Comparison of ENCODE assay signal across 8 mouse cellular contexts in genomic region chr3:60472681-60473177, GRCm38 (mm10). TPM values are rescaled to one million over a fixed set of nuclear protein-coding genes. Genes with fewer than 3 reads are reported as not detected.
A peak's percentile ranks its signal among the peaks of the same experiment; 100 is the strongest.
DNase-seq lines count a peak whose midpoint lies in the region; ATAC-seq lines count a peak whose summit lies in the region.

Gene Mbnl1 (plus strand): TSS chr3:60472830.

- H3K36me3 ChIP-seq in lung, embryonic 16.5 days (ENCODE audit: control insufficient read depth, insufficient read depth, low read length): no peaks in the 10 kb centered on the region
- H3K36me3 ChIP-seq in midbrain, embryonic 11.5 days (ENCODE audit: control insufficient read depth, insufficient read depth, low read length): no peaks in the 10 kb centered on the region

- H3K9ac ChIP-seq in lung, embryonic 16.5 days (ENCODE audit: low read length): no peak within 1 kb of the TSS
- H3K9ac ChIP-seq in midbrain, embryonic 11.5 days (ENCODE audit: low read length): no peak within 1 kb of the TSS

- no peak within 1 kb of the TSS for H3K27ac ChIP-seq in lung, embryonic 16.5 days (ENCODE audit: low read length)
- H3K27ac ChIP-seq in midbrain, embryonic 11.5 days (ENCODE audit: low read depth, low read length): no peak within 1 kb of the TSS

- no peak within 1 kb of the TSS for H3K4me3 ChIP-seq in lung, embryonic 16.5 days (ENCODE audit: low read length)
- H3K4me3 ChIP-seq in midbrain, embryonic 11.5 days (ENCODE audit: low read depth, low read length): no peak within 1 kb of the TSS

- H3K9me3 ChIP-seq in lung, embryonic 16.5 days (ENCODE audit: control insufficient read depth, low read length): no peaks in the 10 kb centered on the region
- no peaks in the 10 kb centered on the region for H3K9me3 ChIP-seq in midbrain, embryonic 11.5 days (ENCODE audit: control insufficient read depth, low read length)

- no peak within 1 kb of the TSS for H3K4me2 ChIP-seq in lung, embryonic 16.5 days (ENCODE audit: low read depth, low read length)
- H3K4me2 ChIP-seq in midbrain, embryonic 11.5 days: no peak within 1 kb of the TSS

- no peak for ATAC-seq in lung, embryonic 16.5 days (ENCODE audit: low read depth)
- peak; percentile 52 for ATAC-seq in common myeloid progenitor, adult 5-6 weeks (replicated peaks; ENCODE audit: low read depth, poor library complexity, severe bottlenecking)
- ATAC-seq in midbrain, embryonic 11.5 days (ENCODE audit: low FRiP score): no peak

- DNase-seq in lung, postnatal 10 days: no peak
- no peak for DNase-seq in heart, adult 8-10 months (ENCODE audit: low spot score)
- no peak for DNase-seq in layer of hippocampus, postnatal 14 days (ENCODE audit: low spot score in 2 of 2)
- no peak for DNase-seq in midbrain, embryonic 11.5 days (ENCODE audit: low spot score, missing footprints)
- no peak for DNase-seq in cerebellum, adult 9-11 months
- DNase-seq in kidney, adult 9 months: no peak

- H3K27me3 ChIP-seq in lung, embryonic 16.5 days (ENCODE audit: control insufficient read depth, insufficient read depth, low read depth, low read length): no peaks in the 10 kb centered on the region
- H3K27me3 ChIP-seq in midbrain, embryonic 11.5 days (ENCODE audit: control insufficient read depth, insufficient read depth, low read length): no peaks in the 10 kb centered on the region

- no peaks in the 10 kb centered on the region for H3K4me1 ChIP-seq in lung, embryonic 16.5 days (replicated peaks; ENCODE audit: control insufficient read depth, insufficient read depth, low read length)
- H3K4me1 ChIP-seq in midbrain, embryonic 11.5 days (ENCODE audit: control insufficient read depth, insufficient read depth, low read length): no peaks in the 10 kb centered on the region

- WGBS in lung, embryonic 16.5 days: 37% methylated on average over 5 of the region's 5 CpGs
- 76% methylated on average over 5 of the region's 5 CpGs for WGBS in midbrain, embryonic 11.5 days

RNA-seq across cellular contexts. Expression of gene Mbnl1, which starts in this region (rescaled TPM):
- polyA plus RNA-seq in lung, embryonic 16.5 days (2015; fragmentation: Nextera tagmentation; extraction: Ambion mirVana): 180 and 188 TPM in 2 replicates
- 788 and 813 TPM in 2 replicates for total RNA-seq in common myeloid progenitor, adult 5-6 weeks (2017)
- total RNA-seq in heart, adult 8-10 months (2022): 100 to 1,000 TPM; 226 to 256 (median 245) TPM
- 100 to 1,000 TPM; 111 to 113 TPM for total RNA-seq in layer of hippocampus, postnatal 14 days (2021)
- 36.2 and 43.0 TPM in 2 replicates for polyA plus RNA-seq in midbrain, embryonic 11.5 days (2014; fragmentation: Nextera tagmentation; extraction: Ambion mirVana)
